Mouse (Mus musculus) spleen, adult 2 months (tissue): ENCODE results near the gene Tubd1.

Experiments
- CTCF ChIP-seq: fragments of 200-500 bp; IDR thresholded peaks from 2 replicates; pipeline ENCODE4 v1.5.1; 2011; ENCODE audit warnings: mild to moderate bottlenecking, inconsistent platforms; ENCODE audit not compliant: insufficient read depth, insufficient read length, insufficient replicate concordance; ENCODE audit errors: extremely low read depth
- POLR2A ChIP-seq: fragments of 200-500 bp; IDR thresholded peaks from 2 replicates; pipeline ENCODE4 v1.6.1; 2011; ENCODE audit warnings: low read depth, low read length, inconsistent platforms

GRCm38 (mm10) chr11:86593443-86593842, 48.7 kb downstream of the Tubd1 start:
- TF ChIP-seq CTCF (no peak), POLR2A (no peak)
